Mouse (Mus musculus) kidney, adult 2 months (tissue): ENCODE results near the gene Sirt2.

Experiments used
- CTCF ChIP-seq: fragments of 200-500 bp; conservative IDR thresholded peaks from 2 replicates; pipeline ENCODE4 v1.5.1; 2011; ENCODE audit warnings: low read depth, mild to moderate bottlenecking, control low read depth, low read length, moderate library complexity, mixed read lengths; ENCODE audit not compliant: insufficient read depth, insufficient read length
- POLR2A ChIP-seq: fragments of 200-500 bp; IDR thresholded peaks from one replicate; pipeline ENCODE4 v1.6.1; 2011; ENCODE audit warnings: low read depth, low read length, control low read depth

DNA sequence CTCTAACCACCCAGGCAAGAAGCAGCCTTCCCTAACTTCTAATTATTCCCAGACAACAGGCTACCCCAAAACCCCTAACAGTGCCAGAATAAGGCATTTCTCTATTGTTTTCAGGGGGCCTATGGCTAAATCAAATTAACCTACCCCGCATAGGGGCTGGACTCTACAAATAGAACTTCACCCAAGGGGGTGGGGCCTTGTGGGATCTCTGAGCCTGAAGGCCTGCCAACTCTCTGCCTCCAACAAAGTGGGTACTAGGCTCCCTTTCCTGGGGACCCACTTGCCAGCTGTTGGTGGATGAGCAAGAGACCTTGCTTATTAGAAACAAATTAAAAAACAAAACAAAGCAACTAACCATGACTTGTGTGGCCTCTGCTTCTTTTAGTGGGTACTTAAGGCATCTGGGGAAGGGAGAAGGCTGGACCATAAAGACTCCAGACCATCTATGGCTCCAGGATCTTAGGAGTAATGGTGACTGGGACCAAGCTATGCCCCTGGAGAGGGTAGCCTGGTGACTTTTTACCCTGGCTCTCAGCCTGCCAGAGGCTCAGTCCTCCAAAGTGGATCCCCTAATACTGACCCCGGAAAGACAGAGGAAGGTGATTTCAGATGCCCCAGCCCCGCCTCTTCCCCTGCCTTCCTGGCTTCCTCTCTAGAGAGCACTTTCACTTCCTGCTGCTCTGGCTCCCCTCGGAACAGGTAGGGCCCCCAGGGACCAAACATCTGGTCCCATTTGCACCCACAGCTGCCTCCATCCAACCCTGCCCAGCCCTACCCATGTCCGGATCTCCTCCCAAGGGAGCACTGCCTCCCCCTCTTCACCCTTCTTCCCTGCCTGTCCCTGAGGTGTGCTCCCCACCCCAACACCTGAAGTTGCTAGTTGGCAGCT lies 22.0 kb downstream of the Sirt2 start, which contains the start of gene Rinl:
- TF ChIP-seq POLR2A (no peak), CTCF (no peak)
